Mouse (Mus musculus) liver, postnatal 0 days (tissue): Measurements from ENCODE around the gene Hdx.

Experiments
- CTCF ChIP-seq: sonication (generic); IDR thresholded peaks from 2 replicates; pipeline ENCODE4 v1.5.1; 2016; ENCODE audit warnings: antibody characterized with exemption, low read depth
- EP300 ChIP-seq: IDR thresholded peaks from 2 replicates; pipeline ENCODE4 v1.6.1; 2016; ENCODE audit warnings: antibody characterized with exemption, low read depth, mild to moderate bottlenecking

DNA sequence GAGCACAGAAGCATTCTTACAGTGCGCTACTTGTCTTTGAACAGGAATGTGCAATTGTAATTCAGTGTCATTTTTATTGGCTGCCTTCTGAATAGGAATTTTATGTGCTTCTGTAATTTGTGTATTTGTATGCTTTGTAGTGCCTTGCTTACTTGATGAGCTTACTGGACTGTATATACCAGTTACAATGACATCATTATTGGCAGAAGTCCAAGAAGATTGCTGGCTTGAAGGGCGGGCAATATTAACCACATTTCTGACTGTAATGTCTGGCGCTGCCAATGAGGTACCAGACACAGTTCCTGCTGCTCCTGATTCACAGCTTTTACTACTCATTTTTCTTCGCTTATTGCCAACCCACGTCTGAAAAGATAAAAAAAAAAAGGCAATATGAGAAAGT lies 36.5 kb downstream of the Hdx start:
- TF ChIP-seq CTCF: no peak
- no peak for TF ChIP-seq EP300
